In genomic region chr13:9073818-9074217, GRCm38 (mm10) we compare ENCODE assay signal across 15 mouse cellular contexts. TPM values are rescaled to one million over a fixed set of nuclear protein-coding genes. Genes with fewer than 3 reads are reported as not detected.
DNase-seq lines count a peak whose midpoint lies in the region; ATAC-seq and TF ChIP-seq lines count a peak whose summit lies in the region.
"Had no signal": no experiment of that assay in that cellular context is flagged by ENCODE, and none has a peak within 500 bp of the region (broad histone marks: within the 10 kb centered on the region; RNA-seq: fewer than 3 reads in every experiment).

No protein-coding gene starts in this region.

- H3K9ac ChIP-seq in liver, embryonic 16.5 days (ENCODE audit: low read depth, low read length) = no peak overlapping the region
- no peak overlapping the region for H3K9ac ChIP-seq in liver, embryonic 11.5 days (ENCODE audit: low read depth, low read length)
- H3K9ac ChIP-seq in stomach, postnatal 0 days (ENCODE audit: low read length) = no peak overlapping the region
- H3K9ac ChIP-seq: forebrain, embryonic 13.5 days; limb, embryonic 15.5 days had no signal

- ATAC-seq in liver, embryonic 16.5 days (ENCODE audit: low read depth) = peak; percentile 47
- ATAC-seq in liver, embryonic 11.5 days (replicated peaks; ENCODE audit: low FRiP score) = no peak
- ATAC-seq in stomach, postnatal 0 days (ENCODE audit: low FRiP score, low TSS enrichment) = peak; percentile 88
- ATAC-seq: forebrain, embryonic 13.5 days had no signal

- no peaks in the 10 kb centered on the region for H3K9me3 ChIP-seq in liver, embryonic 16.5 days (replicated peaks; ENCODE audit: control insufficient read depth, low read length)
- no peaks in the 10 kb centered on the region for H3K9me3 ChIP-seq in liver, embryonic 11.5 days (ENCODE audit: control insufficient read depth, low read length)
- no peaks in the 10 kb centered on the region for H3K9me3 ChIP-seq in stomach, postnatal 0 days (ENCODE audit: control insufficient read depth, low read length)
- H3K9me3 ChIP-seq: forebrain, embryonic 13.5 days; heart, embryonic 10.5 days; limb, embryonic 15.5 days had no signal

- H3K4me2 ChIP-seq in liver, embryonic 16.5 days (ENCODE audit: low read depth, low read length) = no peak overlapping the region
- no peak overlapping the region for H3K4me2 ChIP-seq in liver, embryonic 11.5 days
- H3K4me2 ChIP-seq in stomach, postnatal 0 days (replicated peaks; ENCODE audit: low read depth) = no peak overlapping the region
- H3K4me2 ChIP-seq: forebrain, embryonic 13.5 days; limb, embryonic 15.5 days; midbrain, embryonic 11.5 days had no signal

- DNase-seq in liver, embryonic 11.5 days (ENCODE audit: low spot score) = no peak
- DNase-seq in lung, adult 2 months = peak; percentile 42
- DNase-seq in lung, postnatal 25 days (ENCODE audit: low spot score) = peak; percentile 69
- DNase-seq in stomach, postnatal 0 days (ENCODE audit: low spot score) = peak; percentile 88
- DNase-seq in frontal cortex, postnatal 25 days (ENCODE audit: low spot score in 2 of 2) = no peak
- DNase-seq in frontal cortex, adult 2 months (ENCODE audit: extremely low spot score in 1 of 2, low spot score in 1 of 2) = no peak
- DNase-seq: cerebellum, adult 9-10 months; kidney, adult 8-10 months; kidney, postnatal 25 days; spleen, adult 18-20 months had no signal

- no peak for TF ChIP-seq POLR2A in lung, adult 2 months (IDR thresholded peaks at IDR 0.05; ENCODE audit: borderline replicate concordance, extremely low read depth, low read depth, low read length)

- no peaks in the 10 kb centered on the region for H3K4me1 ChIP-seq in liver, embryonic 16.5 days (ENCODE audit: control insufficient read depth, low read depth, low read length)
- no peaks in the 10 kb centered on the region for H3K4me1 ChIP-seq in liver, embryonic 11.5 days (replicated peaks; ENCODE audit: control insufficient read depth, insufficient read depth, low read length)
- no peaks in the 10 kb centered on the region for H3K4me1 ChIP-seq in lung, adult 2 months (ENCODE audit: control insufficient read depth, insufficient read depth, low read length)
- H3K4me1 ChIP-seq in stomach, postnatal 0 days (replicated peaks; ENCODE audit: control insufficient read depth, insufficient read depth) = no peaks in the 10 kb centered on the region
- H3K4me1 ChIP-seq: forebrain, embryonic 13.5 days; heart, embryonic 10.5 days; limb, embryonic 15.5 days had no signal

- no peak overlapping the region for H3K27ac ChIP-seq in liver, embryonic 16.5 days (ENCODE audit: low read length)
- no peak overlapping the region for H3K27ac ChIP-seq in liver, embryonic 11.5 days (ENCODE audit: low read depth, low read length)
- H3K27ac ChIP-seq in stomach, postnatal 0 days (replicated peaks) = no peak overlapping the region
- H3K27ac ChIP-seq: forebrain, embryonic 13.5 days; heart, embryonic 10.5 days; limb, embryonic 15.5 days had no signal

- H3K27me3 ChIP-seq in liver, embryonic 16.5 days (ENCODE audit: control insufficient read depth, insufficient read depth, low read depth, low read length) = no peaks in the 10 kb centered on the region
- no peaks in the 10 kb centered on the region for H3K27me3 ChIP-seq in liver, embryonic 11.5 days (replicated peaks; ENCODE audit: control insufficient read depth, insufficient read depth, low read length)
- no peaks in the 10 kb centered on the region for H3K27me3 ChIP-seq in stomach, postnatal 0 days (ENCODE audit: control insufficient read depth, insufficient read depth, low read length)
- H3K27me3 ChIP-seq: forebrain, embryonic 13.5 days; limb, embryonic 15.5 days had no signal

- TF ChIP-seq EP300 in stomach, postnatal 0 days (optimal IDR thresholded peaks at IDR 0.05) = no peak

- WGBS in liver, embryonic 16.5 days (ENCODE audit: insufficient replicate concordance) = 53% methylated on average over 4 of the region's 4 CpGs
- 66% methylated on average over 4 of the region's 4 CpGs for WGBS in liver, embryonic 11.5 days
- 62% methylated on average over 4 of the region's 4 CpGs for WGBS in lung, adult 2 months
- 43% methylated on average over 4 of the region's 4 CpGs for WGBS in stomach, postnatal 0 days

- no peaks in the 10 kb centered on the region for H3K36me3 ChIP-seq in liver, embryonic 16.5 days (ENCODE audit: control insufficient read depth, insufficient read depth)
- no peaks in the 10 kb centered on the region for H3K36me3 ChIP-seq in liver, embryonic 11.5 days (ENCODE audit: control insufficient read depth, insufficient read depth, low read length)
- H3K36me3 ChIP-seq in stomach, postnatal 0 days (ENCODE audit: control insufficient read depth, insufficient read depth, low read length) = no peaks in the 10 kb centered on the region
- H3K36me3 ChIP-seq: heart, embryonic 10.5 days; limb, embryonic 15.5 days had no signal

- H3K4me3 ChIP-seq in liver, embryonic 16.5 days (ENCODE audit: low read depth, low read length) = no peak overlapping the region
- H3K4me3 ChIP-seq in liver, embryonic 11.5 days (ENCODE audit: low read depth, low read length) = no peak overlapping the region
- no peak overlapping the region for H3K4me3 ChIP-seq in lung, adult 2 months (replicated peaks; ENCODE audit: extremely low read depth, low read depth, low read length)
- H3K4me3 ChIP-seq in stomach, postnatal 0 days (ENCODE audit: low read depth, low read length) = no peak overlapping the region
- H3K4me3 ChIP-seq: forebrain, embryonic 13.5 days; heart, embryonic 10.5 days; limb, embryonic 15.5 days had no signal

- TF ChIP-seq CTCF in lung, adult 2 months (IDR thresholded peaks at IDR 0.05; ENCODE audit: insufficient read depth, low read length) = no peak
- no peak for TF ChIP-seq CTCF in stomach, postnatal 0 days (IDR thresholded peaks at IDR 0.05; ENCODE audit: low read depth)

RNA-seq across cellular contexts. Expression of gene Larp4b, which starts 19.9 kb away (rescaled TPM):
- 24.1 and 24.4 TPM in 2 replicates for polyA plus RNA-seq in liver, embryonic 16.5 days (2015; fragmentation: Nextera tagmentation; extraction: Ambion mirVana)
- 47.9 and 51.3 TPM in 2 replicates for polyA plus RNA-seq in liver, embryonic 11.5 days (2014; fragmentation: Nextera tagmentation; extraction: Ambion mirVana)
- polyA plus RNA-seq in lung, adult 2 months (2012; rRNA removed) = 17.8 and 23.9 TPM in 2 replicates
- 28.4 and 29.0 TPM in 2 replicates for polyA plus RNA-seq in stomach, postnatal 0 days (2015; fragmentation: Nextera tagmentation; extraction: Ambion mirVana)
- 31.7 and 34.2 TPM in 2 replicates for polyA plus RNA-seq in frontal cortex, adult 2 months (2012; rRNA removed)

Comparison
In these comparisons a context has a peak if more than half of its experiments do, and no peak if none do; other contexts are left out.
1. DNase-seq: peak in lung, adult 2 months (single experiment), lung, postnatal 25 days (single experiment) and stomach, postnatal 0 days (single experiment); none in liver, embryonic 11.5 days (single experiment), frontal cortex, postnatal 25 days (0 of 2) and frontal cortex, adult 2 months (0 of 2).